Comparison of ENCODE assay signal across 16 mouse cellular contexts in genomic region chr14:104380986-104381385, GRCm38 (mm10).
DNase-seq lines count a peak whose midpoint lies in the region; ATAC-seq lines count a peak whose summit lies in the region.
"Had no signal": no experiment of that assay in that cellular context is flagged by ENCODE, and none has a peak within 500 bp of the region (broad histone marks: within the 10 kb centered on the region; RNA-seq: fewer than 3 reads in every experiment).

No protein-coding gene starts in this region.

- no peaks in the 10 kb centered on the region for H3K27me3 ChIP-seq in hindbrain, embryonic 11.5 days (ENCODE audit: control insufficient read depth, insufficient read depth, low read length)
- no peaks in the 10 kb centered on the region for H3K27me3 ChIP-seq in hindbrain, embryonic 10.5 days (ENCODE audit: insufficient read depth, poor library complexity, severe bottlenecking)
- no peaks in the 10 kb centered on the region for H3K27me3 ChIP-seq in hindbrain, embryonic 12.5 days
- H3K27me3 ChIP-seq in midbrain, embryonic 14.5 days (ENCODE audit: control insufficient read depth, insufficient read depth, low read length) = no peaks in the 10 kb centered on the region
- H3K27me3 ChIP-seq: liver, embryonic 15.5 days; megakaryocyte, embryonic 14.5 days had no signal

- intact Hi-C loops in gastrocnemius, postnatal 36 days (cut with DNase I) = no loop called here

- H3K9me3 ChIP-seq in hindbrain, embryonic 11.5 days (ENCODE audit: control insufficient read depth, low read length) = no peaks in the 10 kb centered on the region
- H3K9me3 ChIP-seq in hindbrain, embryonic 10.5 days = no peaks in the 10 kb centered on the region
- no peaks in the 10 kb centered on the region for H3K9me3 ChIP-seq in hindbrain, embryonic 12.5 days (replicated peaks)
- H3K9me3 ChIP-seq in midbrain, embryonic 14.5 days (ENCODE audit: control insufficient read depth, low read length) = no peaks in the 10 kb centered on the region
- H3K9me3 ChIP-seq: liver, embryonic 15.5 days had no signal

- no peaks in the 10 kb centered on the region for H3K4me1 ChIP-seq in hindbrain, embryonic 11.5 days (replicated peaks; ENCODE audit: control insufficient read depth, insufficient read depth, low read length)
- H3K4me1 ChIP-seq in hindbrain, embryonic 10.5 days (replicated peaks) = peaks cover 14% of the 10 kb centered on the region
- 0 out of 2 replicates have a peak, but pooled peaks cover 4% of the 10 kb centered on the region for H3K4me1 ChIP-seq in hindbrain, embryonic 12.5 days
- H3K4me1 ChIP-seq in midbrain, embryonic 14.5 days (ENCODE audit: control insufficient read depth, insufficient read depth, low read length) = peaks cover 8% of the 10 kb centered on the region
- H3K4me1 ChIP-seq: liver, embryonic 15.5 days; megakaryocyte, embryonic 14.5 days had no signal

- no peak overlapping the region for H3K9ac ChIP-seq in hindbrain, embryonic 11.5 days (ENCODE audit: low read depth, low read length)
- no peak overlapping the region for H3K9ac ChIP-seq in hindbrain, embryonic 12.5 days
- no peak overlapping the region for H3K9ac ChIP-seq in midbrain, embryonic 14.5 days (replicated peaks; ENCODE audit: low read length)
- H3K9ac ChIP-seq: liver, embryonic 15.5 days had no signal

- WGBS in hindbrain, embryonic 11.5 days = 49% methylated on average over 5 of the region's 5 CpGs
- 50% methylated on average over 5 of the region's 5 CpGs for WGBS in hindbrain, embryonic 10.5 days
- 48% methylated on average over 5 of the region's 5 CpGs for WGBS in hindbrain, embryonic 12.5 days
- WGBS in midbrain, embryonic 14.5 days = 33% methylated on average over 5 of the region's 5 CpGs

- H3K27ac ChIP-seq in hindbrain, embryonic 11.5 days (ENCODE audit: low read depth, low read length) = no peak overlapping the region
- H3K27ac ChIP-seq in hindbrain, embryonic 10.5 days = no peak overlapping the region
- no peak overlapping the region for H3K27ac ChIP-seq in hindbrain, embryonic 12.5 days
- H3K27ac ChIP-seq in midbrain, embryonic 14.5 days (replicated peaks; ENCODE audit: low read depth, low read length) = no peak overlapping the region
- H3K27ac ChIP-seq: liver, embryonic 15.5 days had no signal

- no peak overlapping the region for H3K4me2 ChIP-seq in hindbrain, embryonic 11.5 days (replicated peaks; ENCODE audit: low read depth, low read length)
- H3K4me2 ChIP-seq in hindbrain, embryonic 12.5 days (replicated peaks) = no peak overlapping the region
- no peak overlapping the region for H3K4me2 ChIP-seq in midbrain, embryonic 14.5 days (ENCODE audit: low read length)
- H3K4me2 ChIP-seq: liver, embryonic 15.5 days had no signal

- H3K4me3 ChIP-seq in hindbrain, embryonic 11.5 days (ENCODE audit: low read depth, low read length) = no peak overlapping the region
- H3K4me3 ChIP-seq in hindbrain, embryonic 10.5 days = no peak overlapping the region
- H3K4me3 ChIP-seq in hindbrain, embryonic 12.5 days = no peak overlapping the region
- no peak overlapping the region for H3K4me3 ChIP-seq in midbrain, embryonic 14.5 days (replicated peaks; ENCODE audit: low read depth, low read length)
- H3K4me3 ChIP-seq: liver, embryonic 15.5 days; megakaryocyte, embryonic 14.5 days had no signal

- peak; percentile 81 for ATAC-seq in hindbrain, embryonic 11.5 days (ENCODE audit: low FRiP score)
- ATAC-seq in hindbrain, embryonic 12.5 days (ENCODE audit: low FRiP score) = peak; percentile 73; the same call in 1 of the 2 replicates
- ATAC-seq in midbrain, embryonic 14.5 days (ENCODE audit: low FRiP score, low TSS enrichment) = 0 out of 2 replicates have a peak, but pooled peaks have one; percentile 69

- no peaks in the 10 kb centered on the region for H3K36me3 ChIP-seq in hindbrain, embryonic 11.5 days (ENCODE audit: control insufficient read depth, insufficient read depth, low read length)
- no peaks in the 10 kb centered on the region for H3K36me3 ChIP-seq in hindbrain, embryonic 10.5 days
- H3K36me3 ChIP-seq in hindbrain, embryonic 12.5 days = no peaks in the 10 kb centered on the region
- H3K36me3 ChIP-seq in midbrain, embryonic 14.5 days (ENCODE audit: control insufficient read depth, insufficient read depth, low read length) = no peaks in the 10 kb centered on the region
- H3K36me3 ChIP-seq: liver, embryonic 15.5 days had no signal

- DNase-seq in hindbrain, embryonic 11.5 days (ENCODE audit: low spot score) = peak; percentile 19
- no peak for DNase-seq in hindbrain, embryonic 10.5 days (ENCODE audit: low spot score)
- DNase-seq in midbrain, embryonic 14.5 days = peak; percentile 73
- DNase-seq in retina, postnatal 1 day = peak; percentile 27
- DNase-seq in gastrocnemius, adult 18-20 months (ENCODE audit: low spot score) = no peak
- no peak for DNase-seq in gastrocnemius, postnatal 36 days
- DNase-seq: adrenal gland, postnatal 25 days; B cell, adult 2 months; cerebellum, postnatal 10 days; gastrocnemius, postnatal 10 days; kidney, adult 2 months; kidney, postnatal 14 days; lung, postnatal 10 days had no signal

Comparison
In these comparisons a context has a peak if more than half of its experiments do, and no peak if none do; other contexts are left out.
1. DNase-seq: peak in hindbrain, embryonic 11.5 days (single experiment), midbrain, embryonic 14.5 days (single experiment) and retina, postnatal 1 day (single experiment); none in hindbrain, embryonic 10.5 days (single experiment), gastrocnemius, adult 18-20 months (single experiment) and gastrocnemius, postnatal 36 days (0 of 2).
2. Peak in every context shown above with its lines, with median percentiles within 50 percentile points of each other: ATAC-seq.